Mouse (Mus musculus) heart, adult 11 months (tissue): ENCODE measurements around the gene Ntrk1.
"Not testable (repeated sequence)": the region's sequence is repeated elsewhere in the genome, so short reads cannot be mapped to it uniquely, and the experiment has no call there.

Experiments
- DNase-seq: peaks from one replicate; pipeline ENCODE4 v3.0.0; 2022

The Ntrk1 gene

GRCm38 (mm10) chr3:87794922-87795325 is at the start of gene Ntrk1:
Gene Ntrk1 (minus strand): TSS chr3:87795162.
- DNase-seq, result no peak

GRCm38 (mm10) chr3:87840858-87841257 is 45.9 kb upstream of the Ntrk1 start:
- DNase-seq, result no peak

GRCm38 (mm10) chr3:87838622-87839021 is 43.7 kb upstream of the Ntrk1 start:
- peak; percentile 91 for DNase-seq

GRCm38 (mm10) chr3:87833482-87833881 is 38.5 kb upstream of the Ntrk1 start:
- DNase-seq, result peak; percentile 51

- peak; percentile 62 for DNase-seq
Measured at GRCm38 (mm10) chr3:87832109-87832859, 37.3 kb upstream of the Ntrk1 start.

GRCm38 (mm10) chr3:87829025-87829424 is 34.1 kb upstream of the Ntrk1 start:
- no peak for DNase-seq

- DNase-seq, result no peak
Measured at GRCm38 (mm10) chr3:87828435-87828834, 33.5 kb upstream of the Ntrk1 start.

GRCm38 (mm10) chr3:87824206-87824605 is 29.2 kb upstream of the Ntrk1 start, which contains the start of gene Pear1:
Gene Pear1 (minus strand): TSS chr3:87824306.
- not testable (repeated sequence) for DNase-seq

- no peak for DNase-seq
Measured at GRCm38 (mm10) chr3:87818226-87818625, 23.3 kb upstream of the Ntrk1 start.

GRCm38 (mm10) chr3:87816646-87817093 is 21.7 kb upstream of the Ntrk1 start:
- peak; percentile 94 for DNase-seq

- no peak for DNase-seq
Measured at GRCm38 (mm10) chr3:87816166-87816565, 21.2 kb upstream of the Ntrk1 start.

GRCm38 (mm10) chr3:87812873-87813272 is 17.9 kb upstream of the Ntrk1 start:
- no peak for DNase-seq

GRCm38 (mm10) chr3:87812413-87812812 is 17.5 kb upstream of the Ntrk1 start:
- DNase-seq, result no peak

- peak; percentile 86 for DNase-seq
Measured at GRCm38 (mm10) chr3:87811297-87811696, 16.3 kb upstream of the Ntrk1 start.

- no peak for DNase-seq
Measured at GRCm38 (mm10) chr3:87809322-87809962, 14.5 kb upstream of the Ntrk1 start.

GRCm38 (mm10) chr3:87804038-87804677 is 9.2 kb upstream of the Ntrk1 start:
- peak; percentile 90 for DNase-seq

- no peak for DNase-seq
Measured at GRCm38 (mm10) chr3:87801681-87802080, 6.7 kb upstream of the Ntrk1 start.

GRCm38 (mm10) chr3:87796736-87797334 is 1.9 kb upstream of the Ntrk1 start, which contains the start of gene Insrr:
Gene Insrr (plus strand): TSS chr3:87796951.
- no peak for DNase-seq

- DNase-seq, result no peak
Measured at GRCm38 (mm10) chr3:87795336-87796277, 645 bp upstream of the Ntrk1 start.

GRCm38 (mm10) chr3:87789768-87790167 is 5.2 kb downstream of the Ntrk1 start:
- no peak for DNase-seq

- DNase-seq, result no peak
Measured at GRCm38 (mm10) chr3:87789248-87789647, 5.7 kb downstream of the Ntrk1 start.

- no peak for DNase-seq
Measured at GRCm38 (mm10) chr3:87785626-87786214, 9.2 kb downstream of the Ntrk1 start.
